Mouse (Mus musculus): Measurements from ENCODE around the gene Myrfl.

Myrfl gene

DNA sequence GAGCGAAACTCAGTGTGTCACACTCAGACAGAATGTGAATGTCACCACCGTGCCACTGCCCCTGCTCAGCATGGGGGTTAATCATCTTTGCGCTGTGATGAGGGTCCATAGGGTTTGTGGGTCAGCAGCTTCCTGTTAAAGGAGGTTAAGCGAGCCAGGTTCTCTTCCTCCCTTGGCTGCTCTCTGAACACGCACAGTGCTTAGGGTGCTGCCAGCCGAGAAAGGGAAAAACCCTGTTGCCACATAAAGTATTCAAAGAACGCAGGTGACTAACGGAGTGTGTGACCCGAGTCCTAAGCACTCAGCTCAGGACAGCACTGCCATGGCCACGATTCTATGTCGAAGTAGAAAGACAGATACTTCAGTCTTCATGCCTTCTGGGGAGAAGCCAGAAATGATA lies 69.4 kb downstream of the Myrfl start:
- DNase-seq (ENCODE audit: low read depth, low spot score), result no peak

DNA sequence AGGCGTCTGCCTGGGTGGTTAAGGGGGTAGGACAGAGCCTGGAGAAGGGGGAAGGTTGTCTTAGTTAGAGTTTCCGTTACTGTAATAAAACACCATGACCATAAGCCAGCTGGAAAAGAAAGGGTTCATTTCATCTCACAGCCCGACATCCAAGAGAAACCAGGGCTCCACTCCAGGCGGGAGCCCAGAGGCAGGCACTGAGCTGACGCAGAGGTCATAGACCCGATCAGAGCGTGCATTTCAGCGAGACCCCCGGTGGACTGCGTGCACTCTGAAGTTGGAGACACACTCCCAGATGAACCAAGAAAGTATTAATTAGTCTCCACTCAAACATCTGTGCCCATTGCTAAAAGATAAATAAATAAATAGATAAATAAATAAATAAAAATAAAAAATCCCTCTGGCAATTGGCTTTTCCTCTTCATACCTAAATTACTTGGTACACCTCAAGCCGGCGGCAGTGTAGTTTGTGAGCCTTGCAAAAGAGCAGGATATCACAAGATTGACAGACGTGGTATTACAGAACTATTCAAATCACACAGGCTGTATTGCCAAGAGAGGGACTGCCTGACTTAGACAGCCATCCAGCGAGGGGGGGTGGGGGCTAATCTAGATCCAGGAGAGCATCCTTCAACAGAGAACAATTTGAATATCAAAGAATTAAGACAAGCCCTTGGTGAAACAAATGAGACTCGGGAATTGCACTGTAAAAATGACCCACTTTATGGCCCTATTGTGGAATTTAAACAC lies 81.2 kb downstream of the Myrfl start:
- no peak for DNase-seq (ENCODE audit: low read depth, low spot score)

- DNase-seq (ENCODE audit: low read depth, low spot score), result no peak
These were observed 83.6 kb downstream of the Myrfl start for GRCm38 (mm10) chr10:116813150-116813549.

DNA sequence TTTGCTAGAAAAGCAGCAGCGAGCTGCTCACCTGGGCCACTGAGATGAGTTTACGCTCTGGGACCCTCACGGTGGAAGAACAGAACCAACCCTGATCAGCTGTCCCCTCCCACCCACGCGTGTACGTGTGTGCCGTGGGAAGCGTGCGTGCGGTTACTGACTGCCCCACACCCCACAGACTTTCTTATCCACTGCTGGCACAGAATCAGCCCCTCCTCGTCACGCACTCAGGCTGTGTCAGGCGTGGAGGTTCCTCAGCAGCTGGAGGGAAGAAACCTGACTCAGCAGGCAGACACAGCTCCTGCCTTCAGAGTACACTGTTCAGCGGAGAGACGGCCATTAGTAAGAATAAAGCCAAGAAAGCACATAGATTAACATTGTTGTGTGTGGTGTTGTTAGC lies 86.0 kb downstream of the Myrfl start:
- no peak for DNase-seq (ENCODE audit: low read depth, low spot score)

DNA sequence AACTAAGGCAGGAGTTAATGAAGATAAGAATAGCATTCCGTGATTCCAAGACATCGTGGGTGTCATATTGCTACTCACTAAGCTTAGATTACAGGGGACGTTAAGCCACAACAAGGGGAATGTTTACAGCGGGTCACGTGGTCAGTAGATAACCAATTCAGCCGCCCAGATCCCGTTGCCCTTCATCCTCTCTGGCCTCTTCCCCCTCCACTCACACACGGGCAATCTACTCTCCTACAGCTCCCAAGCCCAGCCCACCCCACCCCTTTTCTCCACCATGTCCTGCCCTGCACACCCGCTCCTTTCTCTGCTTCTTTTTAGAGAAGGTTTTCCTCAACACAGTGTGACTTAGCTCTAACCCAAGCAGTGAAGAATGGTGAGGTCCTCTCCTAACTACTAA lies 87.3 kb downstream of the Myrfl start:
- no peak for DNase-seq (ENCODE audit: low read depth, low spot score)

DNA sequence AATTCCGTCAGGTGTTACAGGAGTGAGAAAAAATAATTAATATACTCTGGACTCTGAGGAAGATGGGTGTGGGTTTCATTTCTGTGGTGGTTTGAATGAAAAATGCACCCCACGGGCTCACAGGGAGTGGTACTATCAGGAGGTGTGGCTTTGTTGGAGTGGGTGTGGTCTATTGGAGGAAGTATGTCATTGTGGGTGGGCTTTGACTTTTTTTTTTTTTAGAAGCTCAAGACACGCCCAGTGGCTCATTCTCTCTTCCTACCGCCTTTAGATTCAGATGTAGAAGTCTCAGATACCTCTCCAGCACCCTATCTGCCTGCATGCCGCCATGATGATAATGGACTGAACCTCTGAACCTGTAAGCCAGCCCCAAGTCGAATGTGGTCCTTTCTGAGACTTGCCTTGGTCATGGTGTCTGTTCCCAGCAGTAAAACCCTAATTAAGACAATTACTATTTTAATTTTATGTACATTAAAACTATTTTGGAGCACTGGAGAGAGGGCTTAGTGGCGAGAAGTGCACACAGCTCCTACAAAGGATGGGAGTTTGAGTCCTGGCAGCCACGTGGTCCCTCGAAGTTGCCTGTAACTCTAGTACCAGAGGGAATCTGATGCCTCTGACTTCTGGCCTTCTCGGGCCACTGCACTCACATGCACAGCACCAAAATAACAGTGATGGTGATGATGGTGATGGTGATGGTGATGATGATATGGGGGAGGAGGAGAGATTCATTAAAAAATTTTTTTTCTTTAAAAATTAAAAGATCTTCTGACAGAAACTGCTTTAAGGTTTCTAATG lies 88.0 kb downstream of the Myrfl start:
- DNase-seq (ENCODE audit: low read depth, low spot score), result no peak

DNA sequence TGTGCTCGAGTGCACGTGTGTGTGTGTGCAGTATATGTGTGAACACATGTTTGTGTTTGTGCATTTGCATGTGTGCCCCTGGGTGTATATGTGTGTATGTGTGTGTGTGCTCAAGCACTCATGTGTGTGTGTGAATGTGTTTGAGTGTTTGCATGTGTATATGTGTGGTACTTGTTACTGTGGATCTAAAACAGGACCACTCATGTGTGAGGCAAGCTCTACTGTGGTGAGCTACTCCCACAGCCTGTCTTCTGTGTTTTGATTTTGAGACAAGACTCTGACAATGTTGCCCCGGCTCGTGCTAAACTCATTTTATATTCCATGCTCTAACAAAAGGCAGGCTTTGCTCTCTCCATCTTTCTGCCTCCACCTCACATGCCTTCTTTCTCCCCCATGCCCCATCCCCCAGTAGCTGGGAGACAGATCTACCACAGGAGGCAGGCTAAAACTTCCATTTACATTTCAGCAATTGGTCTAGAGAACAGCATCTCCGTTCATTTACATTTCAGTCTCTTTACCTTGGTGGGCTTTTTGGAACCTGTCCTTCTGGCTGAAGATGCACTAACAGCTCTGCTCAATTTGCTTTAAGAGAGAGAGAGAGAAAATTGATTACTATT lies 94.4 kb downstream of the Myrfl start:
- no peak for DNase-seq (ENCODE audit: low read depth, low spot score)

GRCm38 (mm10) chr10:116801281-116801680 lies 95.4 kb downstream of the Myrfl start:
- no peak for DNase-seq (ENCODE audit: low read depth, low spot score)

DNA sequence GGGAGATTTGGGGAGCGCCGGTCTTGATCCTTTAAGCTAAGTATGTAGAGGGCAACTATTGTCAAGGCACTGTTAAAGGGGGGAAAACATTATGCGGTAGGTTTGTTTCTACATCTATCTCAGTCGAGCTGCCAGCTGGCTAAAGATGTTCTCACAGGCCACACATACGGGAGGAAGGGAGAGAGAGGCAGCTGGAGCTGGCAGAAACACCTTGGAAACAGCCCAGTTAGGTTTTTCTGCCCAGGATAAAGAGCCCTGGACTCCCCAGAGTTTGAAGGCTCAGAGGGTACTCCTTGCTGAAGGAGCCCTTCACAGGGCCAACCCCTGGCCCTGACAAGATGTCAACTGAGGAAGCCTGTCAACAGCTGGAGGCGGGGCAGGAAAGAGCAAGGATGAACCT lies 100.7 kb downstream of the Myrfl start:
- no peak for DNase-seq (ENCODE audit: low read depth, low spot score)

DNA sequence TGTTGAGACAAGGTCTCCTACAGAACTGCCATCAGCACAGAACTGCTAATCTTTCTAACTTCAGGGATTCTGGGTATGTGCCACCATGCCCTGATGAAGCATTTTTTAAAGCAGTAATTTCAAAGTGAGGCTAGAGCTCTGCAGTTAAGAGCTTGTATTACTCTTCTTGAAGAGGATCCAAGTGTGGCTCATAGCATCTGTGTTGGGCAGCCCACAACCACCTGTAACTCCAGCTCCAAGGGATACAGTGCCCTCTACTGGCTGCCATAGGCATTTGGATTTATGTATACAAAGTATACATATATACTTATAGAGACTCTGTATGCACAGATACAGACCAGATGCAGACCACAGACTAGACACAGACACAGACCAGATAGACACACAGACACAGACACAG lies 107.6 kb downstream of the Myrfl start:
- DNase-seq (ENCODE audit: low read depth, low spot score), result peak; percentile 29

- DNase-seq (ENCODE audit: low read depth, low spot score), result no peak
These were observed 108.3 kb downstream of the Myrfl start for GRCm38 (mm10) chr10:116788431-116788830.

GRCm38 (mm10) chr10:116784098-116784497 lies 112.6 kb downstream of the Myrfl start:
- no peak for DNase-seq (ENCODE audit: low read depth, low spot score)

DNA sequence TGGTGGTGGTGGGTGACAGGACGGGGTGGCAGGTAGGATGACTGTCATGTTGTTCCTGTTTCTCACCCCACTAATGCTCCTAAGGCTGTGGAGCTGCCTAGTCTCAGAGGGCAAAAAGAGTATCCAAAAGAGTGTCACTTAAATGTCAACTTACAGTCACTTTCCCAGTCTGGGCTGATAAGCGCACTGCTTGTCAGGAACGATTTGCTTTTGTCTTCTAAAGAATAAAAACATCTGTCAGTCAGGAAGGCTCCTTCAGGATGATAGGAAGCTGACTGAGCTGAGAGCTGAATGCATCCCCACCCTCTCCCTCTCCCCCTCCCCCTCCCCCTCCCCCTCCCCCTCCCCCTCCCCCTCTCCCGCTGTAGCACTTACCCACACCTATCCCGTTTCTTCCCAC lies 113.7 kb downstream of the Myrfl start:
- DNase-seq (ENCODE audit: low read depth, low spot score), result no peak

DNA sequence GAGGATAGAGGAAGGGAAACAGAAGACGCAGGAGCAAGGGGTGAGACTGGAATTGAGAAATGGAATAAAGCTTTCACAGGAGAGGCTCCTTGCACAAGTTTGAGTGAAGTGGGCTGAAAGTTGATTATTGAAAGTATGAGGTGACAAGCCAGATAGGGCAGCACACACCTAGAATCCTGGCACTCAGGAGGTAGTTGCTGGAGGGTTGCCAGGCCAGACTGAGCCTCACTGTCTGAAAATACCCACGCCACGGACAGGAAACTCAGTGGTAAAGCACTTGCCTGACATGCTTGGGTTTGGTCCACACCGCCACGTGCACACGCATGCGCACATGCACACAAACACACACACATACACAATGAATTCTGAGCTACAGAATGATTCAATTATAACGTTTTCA lies 118.8 kb downstream of the Myrfl start:
- DNase-seq (ENCODE audit: low read depth, low spot score), result no peak

- no peak for DNase-seq (ENCODE audit: low read depth, low spot score)
These were observed 119.9 kb downstream of the Myrfl start for GRCm38 (mm10) chr10:116776846-116777245.

- no peak for DNase-seq (ENCODE audit: low read depth, low spot score)
These were observed 122.6 kb downstream of the Myrfl start for GRCm38 (mm10) chr10:116773846-116774750.

GRCm38 (mm10) chr10:116771215-116771935 lies 125.3 kb downstream of the Myrfl start:
- no peak for DNase-seq (ENCODE audit: low read depth, low spot score)

DNA sequence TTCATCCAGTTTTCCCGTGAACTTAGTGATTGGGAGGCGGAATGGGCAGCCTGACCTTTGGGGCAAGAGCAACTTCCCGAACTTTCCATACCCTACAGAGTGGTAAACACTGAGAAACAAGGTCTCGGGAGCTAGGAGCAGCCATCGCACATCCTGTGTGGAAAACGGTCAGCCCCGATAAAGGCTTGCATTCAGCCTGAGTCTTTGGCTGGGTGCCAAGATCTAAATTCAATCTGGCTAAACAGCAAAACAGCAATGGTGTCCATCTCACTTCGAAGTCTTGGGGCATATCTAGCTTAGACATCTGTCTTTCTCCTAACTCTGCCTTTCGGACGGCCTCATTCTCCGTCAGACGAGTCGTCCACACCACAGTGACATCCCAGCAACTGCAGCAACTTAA lies 128.1 kb downstream of the Myrfl start:
- DNase-seq (ENCODE audit: low read depth, low spot score), result no peak

GRCm38 (mm10) chr10:116766525-116766924 lies 130.2 kb downstream of the Myrfl start:
- DNase-seq (ENCODE audit: low read depth, low spot score), result no peak

DNA sequence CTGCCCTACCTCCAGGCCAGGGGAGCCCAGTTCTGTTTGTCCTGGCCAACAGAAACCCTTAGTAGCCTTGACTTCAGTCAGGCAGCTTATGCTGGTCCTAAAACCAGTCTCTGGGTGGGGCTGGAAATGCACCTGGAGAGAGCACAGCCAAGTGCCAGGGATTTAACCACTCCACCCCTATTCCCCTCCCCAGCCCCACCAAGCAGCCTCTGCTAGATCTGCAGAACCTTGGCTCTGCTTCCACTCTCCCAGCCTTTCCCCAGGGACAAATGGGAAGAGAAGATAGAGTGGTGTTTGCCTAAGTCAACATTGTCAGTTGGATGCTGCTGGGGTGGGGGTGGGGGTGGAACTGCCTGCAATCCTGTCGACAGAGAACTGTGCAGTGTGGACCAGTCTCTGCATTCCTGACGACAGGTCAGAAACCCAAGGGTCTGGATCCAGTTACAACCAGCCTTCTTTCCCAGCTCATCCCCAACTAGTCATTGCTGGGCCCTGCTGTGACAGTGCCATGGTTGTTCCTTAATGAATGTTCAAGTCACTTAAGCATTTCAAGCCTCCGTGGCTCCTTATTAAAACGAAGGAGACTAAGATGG lies 135.1 kb downstream of the Myrfl start:
- DNase-seq (ENCODE audit: low read depth, low spot score), result no peak

- DNase-seq (ENCODE audit: low read depth, low spot score), result no peak
These were observed 136.2 kb downstream of the Myrfl start for GRCm38 (mm10) chr10:116760561-116760960.

Measured in embryo, embryonic 11.5 days (tissue).